Mouse (Mus musculus) spleen, embryonic (tissue): ENCODE results near the gene Spag5.

ENCODE experiments used
- CTCF ChIA-PET: fragments of 350-600 bp; sonication (Branson Sonifier 250); formaldehyde crosslinking; loops from one replicate; lab custom pipeline; 2022; lab: Charles Lee

Spag5 gene

DNA sequence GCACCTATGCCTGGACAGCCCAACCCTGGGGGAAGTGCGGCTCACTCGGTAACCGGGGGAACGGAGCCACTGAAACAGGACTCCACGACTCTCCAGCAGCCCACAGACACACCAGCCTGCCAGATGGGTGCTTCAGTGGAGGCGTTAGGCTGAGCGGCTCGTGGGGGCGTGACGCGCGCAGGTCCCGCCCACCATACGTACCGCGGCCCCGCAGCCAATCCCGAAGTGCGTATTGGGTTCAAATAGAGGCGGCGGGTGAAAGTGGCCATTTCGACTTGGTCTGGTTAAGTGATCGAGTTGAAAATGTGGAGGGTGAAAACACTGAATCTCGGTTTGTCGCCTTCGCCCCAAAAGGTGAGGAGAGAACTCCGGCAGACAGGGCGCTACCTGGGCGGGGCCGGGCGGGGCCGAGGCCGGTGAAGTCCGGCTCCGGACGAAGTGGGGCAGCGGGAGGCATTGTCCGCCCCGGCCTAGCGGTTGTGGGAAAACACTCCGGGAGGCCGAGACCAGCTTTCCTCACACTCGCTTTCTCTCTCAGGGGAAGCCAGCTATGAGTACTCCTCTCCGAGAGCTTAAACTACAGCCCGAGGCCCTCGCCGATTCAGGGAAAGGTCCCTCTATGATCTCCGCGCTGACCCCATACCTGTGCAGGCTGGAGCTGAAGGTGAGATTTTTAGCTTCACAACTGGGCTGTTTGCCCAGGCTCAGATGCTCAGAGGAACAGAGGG lies at the start of gene Spag5:
TSS of gene Spag5 (plus strand) at position 173 of the 728 bp plus-strand sequence.
- CTCF ChIA-PET, result interaction anchor here (0.8 kb wide), 1 partner anchor 31 kb away, joined by 3 read pairs; no protein-coding TSS in a partner anchor

GRCm38 (mm10) chr11:78256618-78257017 lies 44.7 kb upstream of the Spag5 start:
- CTCF ChIA-PET, result interaction anchor here (0.7 kb wide), 1 partner anchor 32 kb away, joined by 15 read pairs; no protein-coding TSS in a partner anchor

DNA sequence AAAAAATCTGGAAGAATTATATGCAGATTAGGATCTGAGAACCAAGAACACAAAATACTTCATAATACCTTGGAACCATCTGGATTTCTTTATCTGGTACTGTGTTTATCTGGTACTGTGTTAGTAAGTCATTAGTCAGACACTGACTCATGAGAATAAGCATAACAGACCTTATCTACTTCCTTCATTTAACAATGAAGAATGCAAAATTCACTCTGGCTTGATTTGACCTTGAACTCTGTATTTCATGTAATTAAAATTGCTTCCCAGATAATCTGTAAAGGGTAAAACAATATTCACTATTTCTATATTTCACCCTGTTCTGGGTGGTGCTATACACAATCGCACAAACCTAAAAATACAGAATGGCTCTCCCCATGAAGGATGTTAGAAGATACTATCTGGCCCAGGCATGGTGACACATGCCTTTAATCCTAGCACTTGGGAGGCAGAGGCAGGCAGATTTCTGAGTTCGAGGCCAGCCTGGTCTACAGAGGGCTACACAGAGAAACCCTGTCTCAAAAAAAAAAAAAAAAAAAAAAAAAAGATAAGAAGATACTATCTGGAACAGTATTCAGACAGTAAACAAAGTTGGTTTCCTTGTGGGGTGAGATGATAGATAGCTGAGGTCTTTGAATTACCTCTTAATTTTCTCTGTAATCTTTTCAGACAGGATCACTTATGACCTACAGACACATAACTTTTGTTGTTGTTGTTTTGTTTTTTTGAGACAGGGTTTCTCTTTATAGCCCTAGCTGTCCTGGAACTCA lies 40.7 kb upstream of the Spag5 start:
- CTCF ChIA-PET, result interaction anchor here (0.7 kb wide), 1 partner anchor 50 kb away, joined by 9 read pairs; no protein-coding TSS in a partner anchor

GRCm38 (mm10) chr11:78261380-78262352 lies 39.7 kb upstream of the Spag5 start, which contains the start of gene 2610507B11Rik:
2610507B11Rik (plus strand) TSS chr11:78261752.
- CTCF ChIA-PET, result interaction anchor here (0.6 to 0.7 kb wide), 2 partner anchors 51 to 82 kb away, joined by 6 to 9 read pairs; no protein-coding TSS in a partner anchor

GRCm38 (mm10) chr11:78262550-78262949 lies 38.8 kb upstream of the Spag5 start:
- CTCF ChIA-PET, result interaction anchor here (0.6 kb wide), 1 partner anchor 83 kb away, joined by 6 read pairs; no protein-coding TSS in a partner anchor

- CTCF ChIA-PET, result no interaction called here
Observed at GRCm38 (mm10) chr11:78265571-78265970, 35.8 kb upstream of the Spag5 start.

DNA sequence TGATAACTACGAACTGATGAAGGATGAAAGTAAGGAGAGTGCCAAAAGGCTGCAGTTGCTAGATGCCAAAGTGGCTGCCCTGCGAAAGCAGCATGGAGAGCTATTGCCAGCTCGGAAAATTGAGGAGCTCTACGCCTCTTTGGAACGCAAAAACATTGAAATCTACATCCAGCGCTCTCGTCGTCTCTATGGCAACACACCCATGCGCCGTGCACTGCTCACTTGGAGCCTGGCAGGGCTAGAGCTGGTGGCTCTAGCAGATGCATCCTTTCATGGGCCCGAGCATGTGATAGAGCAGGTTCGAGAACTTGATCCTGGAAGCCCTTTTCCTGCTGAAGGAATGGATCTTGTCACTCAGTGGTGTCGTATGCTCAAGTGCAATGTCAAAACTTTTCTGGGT lies 29.3 kb upstream of the Spag5 start:
- CTCF ChIA-PET, result no interaction called here

DNA sequence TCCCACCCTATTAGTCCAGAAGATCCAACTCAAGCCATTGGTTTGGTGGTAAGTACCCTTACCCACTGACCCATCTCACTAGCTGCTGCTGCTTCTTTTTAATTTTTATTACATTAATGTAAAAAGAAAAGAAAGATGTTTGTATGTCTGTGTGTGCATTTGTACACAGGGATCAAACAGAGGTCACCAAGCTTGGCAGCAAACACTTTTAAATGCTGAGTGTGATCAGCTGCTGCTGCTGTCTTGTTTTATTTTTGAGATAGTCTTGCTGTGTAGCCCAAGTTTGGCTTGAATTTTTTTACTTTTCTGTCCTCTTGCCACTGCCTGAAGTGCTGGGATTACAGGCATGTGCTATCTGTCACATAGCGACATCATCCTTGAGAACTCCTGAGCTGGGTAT lies 25.7 kb upstream of the Spag5 start:
- CTCF ChIA-PET, result interaction anchor here (0.5 kb wide), 1 partner anchor 11 kb away, joined by 4 read pairs; no protein-coding TSS in a partner anchor

- CTCF ChIA-PET, result interaction anchor here (0.5 kb wide), 1 partner anchor 10 kb away, joined by 4 read pairs; no protein-coding TSS in a partner anchor
Observed at GRCm38 (mm10) chr11:78276169-78276568, 25.2 kb upstream of the Spag5 start.

DNA sequence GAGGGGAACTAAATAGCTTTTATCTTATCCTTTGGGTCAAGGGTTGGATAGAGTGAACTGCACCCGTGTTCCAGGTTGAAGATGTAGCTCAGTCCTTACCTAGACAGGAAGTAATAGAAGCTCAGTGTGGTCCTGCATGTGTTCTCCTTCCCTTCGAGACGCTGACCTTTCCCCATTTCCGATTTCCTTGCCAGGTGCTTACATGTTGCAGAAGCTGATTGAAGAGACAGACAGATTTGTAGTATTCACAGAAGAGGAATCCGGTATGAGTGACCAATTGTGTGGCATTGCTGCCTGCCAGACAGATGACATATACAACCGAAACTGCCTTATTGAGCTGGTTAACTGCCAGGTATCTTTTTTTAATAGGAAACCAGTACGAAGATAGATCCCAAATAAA lies 22.5 kb upstream of the Spag5 start:
- CTCF ChIA-PET, result no interaction called here

DNA sequence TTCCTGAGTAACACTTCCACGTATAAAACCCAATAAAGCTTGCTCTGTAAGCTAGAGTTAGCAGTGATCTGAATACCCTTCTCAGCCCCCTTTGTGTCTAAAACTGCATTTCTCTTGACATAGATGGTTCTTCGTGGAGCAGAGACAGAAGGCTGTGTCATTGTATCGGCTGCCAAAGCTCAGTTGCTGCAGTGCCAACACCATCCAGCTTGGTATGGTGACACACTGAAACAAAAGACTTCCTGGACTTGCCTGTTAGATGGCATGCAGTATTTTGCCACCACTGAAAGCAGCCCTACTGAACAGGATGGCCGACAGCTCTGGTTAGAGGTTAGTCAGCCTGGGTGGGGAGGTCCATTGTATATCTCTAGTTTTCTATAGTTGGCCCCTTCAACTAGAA lies 21.7 kb upstream of the Spag5 start:
- CTCF ChIA-PET, result no interaction called here

- CTCF ChIA-PET, result interaction anchor here (0.5 kb wide), 1 partner anchor 33 kb away, joined by 15 read pairs; no protein-coding TSS in a partner anchor
Observed at GRCm38 (mm10) chr11:78289146-78289763, 12.1 kb upstream of the Spag5 start.

- CTCF ChIA-PET, result no interaction called here
Observed at GRCm38 (mm10) chr11:78290654-78291053, 10.7 kb upstream of the Spag5 start, which contains the start of gene BC030499. BC030499 (plus strand) TSS chr11:78290841.

GRCm38 (mm10) chr11:78294585-78294984 lies 6.7 kb upstream of the Spag5 start:
- CTCF ChIA-PET, result no interaction called here

GRCm38 (mm10) chr11:78300917-78301316 lies 412 bp upstream of the Spag5 start:
- CTCF ChIA-PET, result no interaction called here

- CTCF ChIA-PET, result no interaction called here
Observed at GRCm38 (mm10) chr11:78305272-78305671, 3.9 kb downstream of the Spag5 start.

GRCm38 (mm10) chr11:78310861-78311511 lies 9.7 kb downstream of the Spag5 start:
- CTCF ChIA-PET, result interaction anchor here (0.6 to 0.7 kb wide), 2 partner anchors 132 to 283 kb away, joined by 3 to 6 read pairs; no protein-coding TSS in a partner anchor

DNA sequence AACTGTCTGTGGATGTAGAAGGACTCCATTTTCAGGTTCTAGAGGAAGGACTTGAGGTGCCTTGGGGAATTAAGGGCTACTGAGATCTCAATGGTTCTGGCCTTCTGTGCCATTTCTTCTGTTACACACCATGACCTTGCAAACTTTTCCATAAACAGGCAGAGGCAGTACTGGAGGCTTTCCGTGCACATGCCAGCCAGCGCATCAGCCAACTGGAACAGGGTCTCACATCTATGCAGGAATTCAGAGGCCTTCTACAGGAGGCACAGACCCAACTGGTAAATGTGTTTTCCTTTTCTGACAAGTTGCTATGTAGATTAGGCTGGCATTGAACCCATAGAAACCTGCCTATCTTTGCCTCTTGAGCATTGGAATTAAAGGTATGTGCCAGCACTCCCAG lies 12.3 kb downstream of the Spag5 start:
- CTCF ChIA-PET, result no interaction called here

GRCm38 (mm10) chr11:78318411-78318810 lies 17.1 kb downstream of the Spag5 start:
- CTCF ChIA-PET, result no interaction called here
